Mouse (Mus musculus) layer of hippocampus, adult 18-20 months (tissue): ENCODE results near the gene Tial1. TPM values are rescaled to one million over a fixed set of nuclear protein-coding genes. Genes with fewer than 3 reads are reported as not detected.
A peak's percentile ranks its signal among the peaks of the same experiment; 100 is the strongest.

Source experiments
- DNase-seq, 2 experiments: peaks; one replicate each; pipeline ENCODE4 v3.0.0; 2022; ENCODE audit warnings: low spot score in 2 of 2
- total RNA-seq, 2 experiments: library from RNA; stranded (reverse); gene quantifications; 2 replicates each; pipeline ENCODE4 v1.2.3; 2021

The Tial1 gene
- total RNA-seq, 2 experiments from 2014 or later = 98.2 to 110 TPM

GRCm38 (mm10) chr7:128417226-128417929, 44.1 kb downstream of the Tial1 start:
- DNase-seq = no peak

DNA sequence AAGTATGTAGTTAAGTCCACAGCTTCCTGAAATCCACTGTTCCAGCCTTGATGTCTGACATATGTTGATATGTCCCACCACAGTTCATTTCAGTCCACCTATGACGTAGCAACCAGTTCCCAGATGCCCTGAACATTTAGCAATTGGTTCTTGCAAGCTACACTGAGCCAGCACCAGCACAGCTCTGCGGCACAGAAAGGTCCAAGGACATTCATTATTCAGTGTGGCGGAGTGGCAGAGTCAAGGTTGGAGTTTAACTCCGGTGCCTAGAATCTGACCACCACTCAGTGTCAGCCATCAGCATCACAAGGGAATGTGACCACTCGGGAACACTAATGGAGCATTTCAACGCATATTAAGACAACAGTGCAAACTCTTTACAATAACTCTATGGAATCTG, 44.9 kb downstream of the Tial1 start:
- DNase-seq = no peak

DNA sequence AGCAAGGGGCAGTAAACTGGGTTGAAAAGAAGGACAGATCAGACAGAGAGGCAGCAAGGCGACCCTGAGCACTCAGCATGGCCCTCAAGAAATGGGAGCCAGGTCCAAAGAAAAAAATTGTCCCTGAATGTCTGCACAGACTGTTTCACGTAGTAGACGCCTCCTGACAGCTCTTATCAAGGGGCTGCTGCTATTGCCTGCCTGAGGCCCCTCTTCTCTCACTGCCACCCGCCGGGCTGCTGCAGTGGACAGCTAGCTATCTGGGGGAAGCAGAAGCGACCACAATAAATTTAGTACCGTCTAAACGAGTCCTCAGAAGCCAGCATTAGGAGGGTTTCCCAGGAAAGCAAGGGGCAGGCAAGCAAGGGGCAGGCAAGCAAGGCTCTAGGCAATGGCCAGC, 47.1 kb downstream of the Tial1 start:
- no peak for DNase-seq

- DNase-seq = no peak
Measured at GRCm38 (mm10) chr7:128412071-128412833, 49.3 kb downstream of the Tial1 start.

- peak in 1 of 2 experiments; percentile 54 for DNase-seq
Measured at GRCm38 (mm10) chr7:128410708-128411413, 50.7 kb downstream of the Tial1 start.

DNA sequence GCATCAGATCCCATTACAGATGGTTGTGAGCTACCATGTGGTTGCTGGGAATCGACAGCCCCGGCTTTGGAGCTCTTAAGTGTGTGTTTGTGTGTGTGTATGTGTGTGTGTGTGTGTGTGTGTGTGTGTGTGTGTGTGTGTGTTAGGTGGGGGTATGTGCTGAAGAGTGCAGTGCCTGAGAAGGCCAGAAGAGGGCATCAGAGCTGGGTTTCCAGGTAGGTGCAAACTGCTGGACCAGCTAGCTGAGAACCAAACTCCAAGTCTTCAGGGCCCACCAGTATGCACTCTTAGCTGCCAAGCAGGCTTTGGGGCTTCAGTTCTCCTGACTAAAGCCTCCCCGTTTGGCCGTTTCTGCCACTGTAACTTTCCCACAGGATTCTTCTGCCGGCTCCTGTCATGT, 53.3 kb downstream of the Tial1 start:
- no peak for DNase-seq

- no peak for DNase-seq
Measured at GRCm38 (mm10) chr7:128403988-128404387, 57.5 kb downstream of the Tial1 start.

- no peak for DNase-seq
Measured at GRCm38 (mm10) chr7:128403586-128403985, 57.9 kb downstream of the Tial1 start.

- DNase-seq = no peak
Measured at GRCm38 (mm10) chr7:128403128-128403527, 58.4 kb downstream of the Tial1 start.

GRCm38 (mm10) chr7:128402577-128402976, 58.9 kb downstream of the Tial1 start:
- DNase-seq = no peak

DNA sequence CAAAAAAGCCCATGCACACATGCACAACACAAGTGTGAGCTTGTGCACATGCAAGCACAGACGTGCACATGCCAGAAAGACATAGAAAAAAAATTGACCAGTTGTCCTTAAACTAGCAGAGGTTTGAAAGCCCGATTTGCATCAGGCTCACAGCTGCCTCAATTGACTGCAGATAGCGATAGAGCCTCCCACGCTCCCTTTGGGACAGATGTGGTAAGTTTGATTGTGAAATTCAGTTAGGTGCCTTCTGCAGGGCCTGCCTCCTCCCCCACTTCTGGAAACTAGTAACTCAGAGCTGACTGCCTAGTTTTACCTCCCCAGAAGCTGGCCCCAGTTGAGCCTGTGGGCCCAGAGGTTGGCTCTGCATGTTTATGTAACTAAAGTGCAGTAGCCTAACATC, 62.9 kb downstream of the Tial1 start:
- DNase-seq = no peak

DNA sequence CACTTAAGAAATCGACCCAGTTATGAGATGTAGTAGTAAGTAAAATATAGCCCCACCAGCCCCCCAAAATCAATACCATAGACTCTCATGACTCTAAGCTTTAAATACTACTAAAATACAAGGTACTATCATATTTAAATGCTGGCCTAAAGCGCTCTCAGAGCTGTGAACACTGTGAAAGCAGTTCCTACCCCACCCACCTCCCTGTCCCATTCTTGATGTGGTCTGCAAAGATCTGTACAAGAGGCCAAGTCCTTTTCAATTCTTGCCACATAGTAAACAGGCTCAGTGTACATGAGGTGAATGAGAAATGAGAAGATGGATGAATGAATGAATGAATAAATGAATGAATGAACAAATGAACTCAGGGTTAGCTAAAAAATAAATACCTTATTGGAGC, 64.5 kb downstream of the Tial1 start:
- no peak for DNase-seq

DNA sequence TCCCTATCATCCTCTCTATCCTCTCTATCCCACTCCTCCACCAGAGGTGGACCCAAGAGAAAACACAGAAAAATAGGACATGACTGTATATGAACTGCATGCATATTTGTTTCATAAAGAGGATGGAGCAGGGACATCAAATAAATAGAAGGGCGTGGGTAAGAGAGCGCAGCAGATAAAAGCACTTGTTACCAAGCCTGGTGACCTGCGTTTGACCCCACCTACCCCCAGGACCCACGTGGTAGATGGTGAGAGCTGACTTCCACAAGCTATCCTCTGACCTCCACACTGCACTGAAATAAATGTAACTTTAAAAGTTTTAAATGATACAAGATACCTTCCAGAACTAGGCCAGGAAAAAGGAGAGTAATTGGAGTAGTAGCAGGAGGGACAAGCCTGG, 67.8 kb downstream of the Tial1 start:
- DNase-seq = no peak

GRCm38 (mm10) chr7:128392972-128393314, 68.6 kb downstream of the Tial1 start:
- DNase-seq = no peak

DNA sequence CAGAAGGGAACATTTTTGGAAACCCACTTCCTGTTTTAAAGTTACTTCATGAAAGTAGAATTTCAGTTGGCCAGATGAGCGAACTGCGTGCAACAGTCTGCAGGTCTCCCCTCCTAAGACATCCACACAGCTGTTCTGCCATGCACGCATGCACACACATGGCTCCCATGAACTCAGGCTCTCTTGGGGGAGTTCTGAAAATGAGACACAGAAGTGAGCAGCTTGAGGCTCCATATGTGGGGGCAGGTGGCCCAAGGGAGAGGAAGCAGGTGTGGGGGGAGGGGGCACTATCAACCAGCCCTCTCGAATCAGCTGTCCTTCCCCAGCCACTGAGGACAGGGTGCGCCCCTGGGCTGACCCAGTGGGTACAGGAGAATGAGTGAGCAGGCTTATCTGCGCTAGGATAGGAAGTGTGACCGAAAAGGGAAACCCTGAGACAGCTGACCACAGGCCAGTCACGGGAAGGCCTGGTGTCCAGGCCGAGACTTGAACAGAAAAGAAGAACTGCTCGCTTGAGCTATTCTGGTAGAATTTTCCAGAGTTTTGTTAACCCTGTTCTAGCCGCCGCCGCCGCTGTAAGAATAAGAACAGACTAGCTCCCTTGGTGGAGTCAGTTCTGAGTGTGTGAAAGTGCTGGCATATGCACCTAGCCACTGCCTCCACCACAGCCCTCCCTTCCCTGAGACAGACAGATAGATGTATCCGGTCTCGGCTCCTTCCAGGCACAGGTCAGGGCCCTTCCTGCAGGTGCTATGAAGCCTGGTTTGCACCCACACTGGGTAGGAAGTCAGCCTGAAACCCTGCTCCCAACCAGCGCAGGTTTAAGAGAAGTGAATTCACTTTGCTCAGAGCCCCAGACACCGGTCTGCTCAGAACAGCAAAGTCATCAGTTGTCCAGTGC, 69.2 kb downstream of the Tial1 start:
- no peak for DNase-seq

GRCm38 (mm10) chr7:128391267-128392057, 70.1 kb downstream of the Tial1 start:
- DNase-seq = no peak
